Mouse (Mus musculus) neutrophil, adult 83 days (primary cell): Measurements from ENCODE around the gene Gsg1l. TPM values are rescaled to one million over a fixed set of nuclear protein-coding genes. Genes with fewer than 3 reads are reported as not detected.

Source experiments
- total RNA-seq, 2 experiments: library from RNA; stranded (reverse); gene quantifications; one replicate each; pipeline ENCODE4 v1.2.4; 2023

Gsg1l gene
- total RNA-seq = under 1 TPM in 1 of 2 experiments, not detected in 1; 0.35 TPM

DNA sequence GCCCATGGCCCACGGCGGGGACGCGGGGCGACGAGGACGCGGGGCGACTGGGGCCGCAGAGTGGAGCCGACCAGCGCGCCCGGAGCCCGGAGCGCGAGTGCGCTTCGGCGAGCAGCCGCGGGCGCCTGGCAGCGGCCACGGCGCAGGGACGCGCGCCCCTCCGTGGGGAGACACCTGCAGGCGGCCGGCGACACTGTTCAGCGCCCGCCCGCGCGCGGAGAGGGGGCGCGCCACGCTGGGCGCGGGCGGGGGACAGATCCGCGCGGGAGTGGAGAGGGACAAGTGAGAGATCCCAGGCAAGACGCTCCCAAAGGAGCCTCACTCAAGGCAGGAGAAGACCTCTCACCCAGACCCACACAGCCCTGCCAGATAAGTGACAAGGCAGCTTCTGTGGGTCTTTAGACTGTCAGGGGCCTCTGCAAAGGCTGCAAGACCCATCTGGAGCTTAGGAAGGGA is at the start of gene Gsg1l:
Gsg1l (minus strand) TSS at position 126 of the 456 bp plus-strand sequence.

Other genes starting within 250 kb of the Gsg1l start
- gene Xpo6, start 118.1 kb upstream of the Gsg1l start, total RNA-seq = 100 to 1,000 TPM; 145 to 162 TPM
- 1 to 10 TPM; 5.5 to 9.2 TPM for gene Sbk1, start 190.2 kb upstream of the Gsg1l start, total RNA-seq